Mouse (Mus musculus) hindbrain, embryonic 12.5 days (tissue): ENCODE data around the gene Zfp644. TPM values are rescaled to one million over a fixed set of nuclear protein-coding genes. Genes with fewer than 3 reads are reported as not detected.

Experiments used
- ATAC-seq: fragments of 200-750 bp; cut with Nextera tagmentation; 2 replicates; pipeline ENCODE4 v1.8.0; 2017; ENCODE audit warnings: moderate TSS enrichment; ENCODE audit not compliant: low FRiP score
- H3K27ac ChIP-seq: fragments of 300-500 bp; sonication (generic); 2 replicates; pipeline ENCODE4 v1.5.1; 2016; ENCODE audit warnings: mild to moderate bottlenecking
- H3K27me3 ChIP-seq: fragments of 300-500 bp; sonication (generic); 2 replicates; pipeline ENCODE4 v1.6.1; 2016; ENCODE audit warnings: mild to moderate bottlenecking
- H3K36me3 ChIP-seq: fragments of 300-500 bp; sonication (generic); 2 replicates; pipeline ENCODE4 v1.6.1; 2016; ENCODE audit warnings: mild to moderate bottlenecking
- H3K4me1 ChIP-seq: fragments of 300-500 bp; sonication (generic); 2 replicates; pipeline ENCODE4 v1.6.1; 2016
- H3K4me2 ChIP-seq: fragments of 300-500 bp; sonication (generic); replicated peaks from 2 replicates; pipeline ENCODE4 v1.6.1; 2016; ENCODE audit warnings: mild to moderate bottlenecking
- H3K4me3 ChIP-seq: fragments of 300-500 bp; sonication (generic); 2 replicates; pipeline ENCODE4 v1.5.1; 2016; ENCODE audit warnings: mild to moderate bottlenecking
- H3K9ac ChIP-seq: fragments of 300-500 bp; sonication (generic); 2 replicates; pipeline ENCODE4 v1.6.1; 2016; ENCODE audit warnings: mild to moderate bottlenecking, moderate library complexity
- H3K9me3 ChIP-seq: fragments of 300-500 bp; sonication (generic); replicated peaks from 2 replicates; pipeline ENCODE4 v1.6.1; 2016; ENCODE audit warnings: mild to moderate bottlenecking
- WGBS: fragments of 180-500 bp; shearing (Covaris S2); methylation state at CpG from one replicate; pipeline ENCODE4 v1.1.7; 2016; 5-methylcytosine and 5-hydroxymethylcytosine counted together
- polyA plus RNA-seq: library from polyadenylated mRNA; unstranded; fragments of >200 nt; fragmentation: Nextera tagmentation; extraction: Ambion mirVana; gene quantifications from 2 replicates; pipeline ENCODE4 v1.2.1, GENCODE M21; 2016

Zfp644 gene
- polyA plus RNA-seq, 1 experiment from 2014 or later: 79.2 TPM

GRCm38 (mm10) chr5:106577237-106577888, 119.7 kb downstream of the Zfp644 start:
- Histone ChIP-seq H3K4me2 (no peak overlapping the region), H3K27me3 (peaks cover 30% of the 10 kb centered on the region), H3K27ac (no peak overlapping the region), H3K9me3 (no peaks in the 10 kb centered on the region), H3K4me3 (no peak overlapping the region), H3K9ac (no peak overlapping the region), H3K36me3 (no peaks in the 10 kb centered on the region), H3K4me1 (peaks cover 5% of the 10 kb centered on the region; the same call in 1 of the 2 replicates)
- peak; percentile 62; the same call in 1 of the 2 replicates for ATAC-seq
- 58% methylated on average over 9 of the region's 9 CpGs for WGBS

- Histone ChIP-seq H3K4me2 (peak overlapping the region; percentile 97), H3K27ac (no peak overlapping the region), H3K4me3 (no peak overlapping the region), H3K4me1 (peaks cover 5% of the 10 kb centered on the region; the same call in 1 of the 2 replicates), H3K9me3 (no peaks in the 10 kb centered on the region), H3K36me3 (no peaks in the 10 kb centered on the region), H3K9ac (no peak overlapping the region), H3K27me3 (peaks cover 35% of the 10 kb centered on the region)
- ATAC-seq: peak; percentile 19; the same call in 1 of the 2 replicates
- WGBS: 15% methylated on average over 4 of the region's 4 CpGs
Observed at GRCm38 (mm10) chr5:106575098-106575497, 122.0 kb downstream of the Zfp644 start.

- ATAC-seq: peak; percentile 89
- Histone ChIP-seq H3K27me3 (peaks cover 39% of the 10 kb centered on the region), H3K9ac (peak overlapping the region; percentile 68), H3K4me3 (peak overlapping the region; percentile 57), H3K4me1 (peaks cover 5% of the 10 kb centered on the region; the same call in 1 of the 2 replicates), H3K27ac (no peak overlapping the region), H3K4me2 (peak overlapping the region; percentile 97), H3K36me3 (no peaks in the 10 kb centered on the region), H3K9me3 (no peaks in the 10 kb centered on the region)
- WGBS: under 1% methylated on average over 45 of the region's 45 CpGs
Observed at GRCm38 (mm10) chr5:106574560-106574946, 122.5 kb downstream of the Zfp644 start.

- Histone ChIP-seq H3K9ac (peak overlapping the region; percentile 68), H3K4me3 (peak overlapping the region; percentile 57), H3K36me3 (no peaks in the 10 kb centered on the region), H3K4me2 (peak overlapping the region; percentile 97), H3K27ac (no peak overlapping the region), H3K9me3 (no peaks in the 10 kb centered on the region), H3K27me3 (peaks cover 36% of the 10 kb centered on the region), H3K4me1 (peaks cover 5% of the 10 kb centered on the region; the same call in 1 of the 2 replicates)
- 6% methylated on average over 47 of the region's 55 CpGs for WGBS
- peak; percentile 81 for ATAC-seq
Observed at GRCm38 (mm10) chr5:106573742-106574559, 123.1 kb downstream of the Zfp644 start.

Other genes with a start within 250 kb of the Zfp644 start
- gene Barhl2, start 239.1 kb downstream of the Zfp644 start, polyA plus RNA-seq: 1.3 and 1.4 TPM in 2 replicates
- not detected in 2 replicates for gene Gm17304, start 88.2 kb downstream of the Zfp644 start, polyA plus RNA-seq
- 6.7 and 7.6 TPM in 2 replicates for gene Hfm1, start 229.0 kb upstream of the Zfp644 start, polyA plus RNA-seq